Mouse (Mus musculus) neural tube, embryonic 11.5 days (tissue): ENCODE measurements around the gene Dgkg. TPM values are rescaled to one million over a fixed set of nuclear protein-coding genes. Genes with fewer than 3 reads are reported as not detected.

ENCODE experiments used
- microRNA-seq: library from miRNA; unstranded; fragments of <30 nt; microRNA quantifications from one replicate; pipeline ENCODE4, GENCODE M21; 2016
- polyA plus RNA-seq: library from polyadenylated mRNA; unstranded; fragments of >200 nt; fragmentation: Nextera tagmentation; extraction: Ambion mirVana; gene quantifications from 2 replicates; pipeline ENCODE4 v1.2.1, GENCODE M21; 2014

Dgkg gene
- polyA plus RNA-seq, 1 experiment from 2014 or later = 0.08 TPM

Small RNAs within 50 kb of the gene (microRNA-seq; reads per million reads assigned to microRNA genes)
- gene Mir6362 (not detected), gene Mir8095 (not detected)

Other genes starting within 250 kb of the Dgkg start
- gene Etv5, start 217.5 kb downstream of the Dgkg start, polyA plus RNA-seq = 18.8 and 19.5 TPM in 2 replicates
- gene Crygs, start 154.4 kb upstream of the Dgkg start, polyA plus RNA-seq = not detected in 2 replicates
- gene Tbccd1, start 200.4 kb upstream of the Dgkg start, polyA plus RNA-seq = 32.7 and 35.2 TPM in 2 replicates
- gene Dnajb11, start 200.6 kb upstream of the Dgkg start, polyA plus RNA-seq = 117 TPM in 2 replicates
- not detected in 2 replicates for gene Ahsg, start 234.1 kb upstream of the Dgkg start, polyA plus RNA-seq